Mouse (Mus musculus) embryonic facial prominence, embryonic 12.5 days (tissue): Measurements from ENCODE around the gene Pdzrn3. TPM values are rescaled to one million over a fixed set of nuclear protein-coding genes. Genes with fewer than 3 reads are reported as not detected.

Experiments used
- ATAC-seq: fragments of 200-750 bp; cut with Nextera tagmentation; 2 replicates; pipeline ENCODE4 v1.8.0; 2017; ENCODE audit not compliant: insufficient number of reproducible peaks, insufficient read depth, low FRiP score, low TSS enrichment
- H3K27ac ChIP-seq: fragments of 300-500 bp; sonication (generic); 2 replicates; pipeline ENCODE4 v1.5.1; 2016; ENCODE audit warnings: mild to moderate bottlenecking
- H3K27me3 ChIP-seq: fragments of 300-500 bp; sonication (generic); 2 replicates; pipeline ENCODE4 v1.6.1; 2016; ENCODE audit warnings: mild to moderate bottlenecking, moderate library complexity
- H3K36me3 ChIP-seq: fragments of 300-500 bp; sonication (generic); 2 replicates; pipeline ENCODE4 v1.6.1; 2016; ENCODE audit warnings: mild to moderate bottlenecking
- H3K4me1 ChIP-seq: fragments of 300-500 bp; sonication (generic); 2 replicates; pipeline ENCODE4 v1.6.1; 2016
- H3K4me2 ChIP-seq: fragments of 300-500 bp; sonication (generic); replicated peaks from 2 replicates; pipeline ENCODE4 v1.6.1; 2016; ENCODE audit warnings: mild to moderate bottlenecking, moderate library complexity
- H3K4me3 ChIP-seq: fragments of 300-500 bp; sonication (generic); 2 replicates; pipeline ENCODE4 v1.5.1; 2016; ENCODE audit warnings: mild to moderate bottlenecking
- H3K9ac ChIP-seq: fragments of 300-500 bp; sonication (generic); 2 replicates; pipeline ENCODE4 v1.6.1; 2016; ENCODE audit warnings: mild to moderate bottlenecking, moderate library complexity
- H3K9me3 ChIP-seq: fragments of 300-500 bp; sonication (generic); 2 replicates; pipeline ENCODE4 v1.6.1; 2016; ENCODE audit warnings: mild to moderate bottlenecking, moderate library complexity
- WGBS: fragments of 180-500 bp; shearing (Covaris S2); methylation state at CpG from one replicate; pipeline ENCODE4 v1.1.7; 2016; 5-methylcytosine and 5-hydroxymethylcytosine counted together
- polyA plus RNA-seq: library from polyadenylated mRNA; unstranded; fragments of >200 nt; fragmentation: Nextera tagmentation; extraction: Ambion mirVana; gene quantifications from 2 replicates; pipeline ENCODE4 v1.2.1, GENCODE M21; 2016

The Pdzrn3 gene
- polyA plus RNA-seq, 1 experiment from 2014 or later: 17.3 TPM

- ATAC-seq: no peak
- Histone ChIP-seq H3K4me1 (peaks cover 23% of the 10 kb centered on the region), H3K9ac (no peak overlapping the region), H3K27me3 (no peaks in the 10 kb centered on the region), H3K4me2 (no peak overlapping the region), H3K27ac (no peak overlapping the region), H3K4me3 (no peak overlapping the region), H3K9me3 (no peaks in the 10 kb centered on the region), H3K36me3 (peaks cover 5% of the 10 kb centered on the region; the same call in 1 of the 2 replicates)
- 94% methylated on average over 11 of the region's 11 CpGs for WGBS
These were observed 73.5 kb downstream of the Pdzrn3 start for GRCm38 (mm10) chr6:101303959-101304738.

- WGBS: 88% methylated on average over 1 of the region's 1 CpGs
- no peak overlapping the region for H3K4me2 ChIP-seq
- H3K4me3 ChIP-seq: no peak overlapping the region
- no peak for ATAC-seq
- H3K27ac ChIP-seq: no peak overlapping the region
- H3K9me3 ChIP-seq: no peaks in the 10 kb centered on the region
- H3K36me3 ChIP-seq: peaks cover 5% of the 10 kb centered on the region; the same call in 1 of the 2 replicates
- H3K9ac ChIP-seq: no peak overlapping the region
- H3K27me3 ChIP-seq: no peaks in the 10 kb centered on the region
- peaks cover 22% of the 10 kb centered on the region for H3K4me1 ChIP-seq
These were observed 74.2 kb downstream of the Pdzrn3 start for GRCm38 (mm10) chr6:101303501-101303900.

- Histone ChIP-seq H3K9me3 (no peaks in the 10 kb centered on the region), H3K27ac (no peak overlapping the region), H3K4me2 (no peak overlapping the region), H3K4me1 (peaks cover 16% of the 10 kb centered on the region), H3K27me3 (no peaks in the 10 kb centered on the region), H3K9ac (no peak overlapping the region), H3K36me3 (peaks cover 5% of the 10 kb centered on the region; the same call in 1 of the 2 replicates), H3K4me3 (no peak overlapping the region)
- ATAC-seq: no peak
- WGBS: 89% methylated on average over 8 of the region's 8 CpGs
These were observed 76.5 kb downstream of the Pdzrn3 start for GRCm38 (mm10) chr6:101301154-101301553.

- peaks cover 2% of the 10 kb centered on the region; the same call in 1 of the 2 replicates for H3K36me3 ChIP-seq
- H3K9me3 ChIP-seq: no peaks in the 10 kb centered on the region
- H3K9ac ChIP-seq: no peak overlapping the region
- no peak overlapping the region for H3K4me2 ChIP-seq
- no peak for ATAC-seq
- H3K27ac ChIP-seq: no peak overlapping the region
- H3K27me3 ChIP-seq: no peaks in the 10 kb centered on the region
- H3K4me3 ChIP-seq: no peak overlapping the region
- 88% methylated on average over 2 of the region's 2 CpGs for WGBS
- H3K4me1 ChIP-seq: peaks cover 28% of the 10 kb centered on the region
These were observed 78.3 kb downstream of the Pdzrn3 start for GRCm38 (mm10) chr6:101299434-101299833.

GRCm38 (mm10) chr6:101297563-101298520, 79.9 kb downstream of the Pdzrn3 start:
- H3K4me3 ChIP-seq: no peak overlapping the region
- peak overlapping the region; percentile 37; the same call in 1 of the 2 replicates for H3K27ac ChIP-seq
- peaks cover 43% of the 10 kb centered on the region for H3K4me1 ChIP-seq
- ATAC-seq: no peak
- WGBS: 87% methylated on average over 15 of the region's 15 CpGs
- no peaks in the 10 kb centered on the region for H3K36me3 ChIP-seq
- no peak overlapping the region for H3K4me2 ChIP-seq
- no peak overlapping the region for H3K9ac ChIP-seq
- H3K27me3 ChIP-seq: no peaks in the 10 kb centered on the region
- H3K9me3 ChIP-seq: no peaks in the 10 kb centered on the region

- peak overlapping the region; percentile 77 for H3K27ac ChIP-seq
These were observed 80.7 kb downstream of the Pdzrn3 start for GRCm38 (mm10) chr6:101296997-101297396.

GRCm38 (mm10) chr6:101296280-101296679, 81.4 kb downstream of the Pdzrn3 start:
- H3K27ac ChIP-seq: peak overlapping the region; percentile 77
- no peak overlapping the region for H3K4me2 ChIP-seq
- H3K9ac ChIP-seq: no peak overlapping the region
- peaks cover 48% of the 10 kb centered on the region for H3K4me1 ChIP-seq
- WGBS: 21% methylated on average over 8 of the region's 8 CpGs
- H3K4me3 ChIP-seq: no peak overlapping the region
- peak; percentile 62; the same call in 1 of the 2 replicates for ATAC-seq
- no peaks in the 10 kb centered on the region for H3K27me3 ChIP-seq
- H3K36me3 ChIP-seq: no peaks in the 10 kb centered on the region
- H3K9me3 ChIP-seq: no peaks in the 10 kb centered on the region

More at GRCm38 (mm10) chr6:101296997-101297396, 80.7 kb downstream of the Pdzrn3 start:
- no peak overlapping the region for H3K4me2 ChIP-seq
- no peaks in the 10 kb centered on the region for H3K9me3 ChIP-seq
- H3K36me3 ChIP-seq: no peaks in the 10 kb centered on the region
- H3K4me3 ChIP-seq: no peak overlapping the region
- peaks cover 45% of the 10 kb centered on the region for H3K4me1 ChIP-seq
- no peak overlapping the region for H3K9ac ChIP-seq
- ATAC-seq: no peak
- WGBS: 45% methylated on average over 8 of the region's 8 CpGs
- H3K27me3 ChIP-seq: no peaks in the 10 kb centered on the region

GRCm38 (mm10) chr6:101293036-101293572, 84.6 kb downstream of the Pdzrn3 start:
- no peaks in the 10 kb centered on the region for H3K27me3 ChIP-seq
- 0 out of 2 replicates have a peak, but pooled peaks have one; percentile 31 for ATAC-seq
- no peaks in the 10 kb centered on the region for H3K9me3 ChIP-seq
- H3K9ac ChIP-seq: no peak overlapping the region
- WGBS: 39% methylated on average over 12 of the region's 12 CpGs
- H3K27ac ChIP-seq: peak overlapping the region; percentile 55; the same call in 1 of the 2 replicates
- no peak overlapping the region for H3K4me2 ChIP-seq
- H3K4me1 ChIP-seq: peaks cover 75% of the 10 kb centered on the region
- H3K4me3 ChIP-seq: no peak overlapping the region
- no peaks in the 10 kb centered on the region for H3K36me3 ChIP-seq

GRCm38 (mm10) chr6:101291944-101292343, 85.8 kb downstream of the Pdzrn3 start:
- Histone ChIP-seq H3K27ac (no peak overlapping the region), H3K4me1 (peaks cover 67% of the 10 kb centered on the region), H3K27me3 (no peaks in the 10 kb centered on the region), H3K9ac (no peak overlapping the region), H3K4me3 (no peak overlapping the region), H3K9me3 (no peaks in the 10 kb centered on the region), H3K4me2 (no peak overlapping the region), H3K36me3 (no peaks in the 10 kb centered on the region)
- WGBS: 51% methylated on average over 2 of the region's 2 CpGs
- ATAC-seq: no peak

GRCm38 (mm10) chr6:101290160-101290559, 87.5 kb downstream of the Pdzrn3 start:
- no peak overlapping the region for H3K4me2 ChIP-seq
- 0 out of 2 replicates have a peak overlapping the region, but pooled peaks have one; percentile 38 for H3K27ac ChIP-seq
- H3K4me1 ChIP-seq: peaks cover 54% of the 10 kb centered on the region

GRCm38 (mm10) chr6:101289428-101289827, 88.3 kb downstream of the Pdzrn3 start:
- H3K9me3 ChIP-seq: no peaks in the 10 kb centered on the region
- H3K27me3 ChIP-seq: no peaks in the 10 kb centered on the region
- no peak overlapping the region for H3K9ac ChIP-seq
- H3K27ac ChIP-seq: 0 out of 2 replicates have a peak overlapping the region, but pooled peaks have one; percentile 38
- H3K36me3 ChIP-seq: no peaks in the 10 kb centered on the region
- no peak for ATAC-seq
- WGBS: 44% methylated on average over 4 of the region's 4 CpGs
- no peak overlapping the region for H3K4me3 ChIP-seq
- H3K4me1 ChIP-seq: peaks cover 54% of the 10 kb centered on the region
- H3K4me2 ChIP-seq: no peak overlapping the region

More at GRCm38 (mm10) chr6:101290160-101290559, 87.5 kb downstream of the Pdzrn3 start:
- ATAC-seq: no peak
- no peak overlapping the region for H3K9ac ChIP-seq
- 50% methylated on average over 2 of the region's 2 CpGs for WGBS
- no peaks in the 10 kb centered on the region for H3K36me3 ChIP-seq
- no peak overlapping the region for H3K4me3 ChIP-seq
- no peaks in the 10 kb centered on the region for H3K9me3 ChIP-seq
- no peaks in the 10 kb centered on the region for H3K27me3 ChIP-seq
